ENCODE assay signal across 8 mouse cellular contexts in genomic region chr2:3282866-3283601, GRCm38 (mm10). TPM values are rescaled to one million over a fixed set of nuclear protein-coding genes. Genes with fewer than 3 reads are reported as not detected.
DNase-seq lines count a peak whose midpoint lies in the region; ATAC-seq and TF ChIP-seq lines count a peak whose summit lies in the region.

No protein-coding gene starts in this region.

- peak overlapping the region; percentile 31 for H3K4me2 ChIP-seq in CH12.LX (ENCODE audit: insufficient read depth, low read depth, poor library complexity, severe bottlenecking)
- H3K4me2 ChIP-seq in heart, embryonic 14.5 days (ENCODE audit: low read length): peak overlapping the region; percentile 77
- peak overlapping the region; percentile 43 for H3K4me2 ChIP-seq in limb, embryonic 11.5 days (ENCODE audit: low read depth, severe bottlenecking)
- H3K4me2 ChIP-seq in neural tube, embryonic 14.5 days (ENCODE audit: low read depth, low read length): peak overlapping the region; percentile 42

- in situ Hi-C loops in CH12.LX (cut with MboI; ENCODE audit: low pct_ligation_motif_present, low pct_unique_long_range_greater_than_20kb, low sequenced_read_pairs): no loop called here

- 13% methylated on average over 12 of the region's 12 CpGs for WGBS in heart, embryonic 14.5 days
- WGBS in limb, embryonic 11.5 days: 10% methylated on average over 12 of the region's 12 CpGs
- WGBS in neural tube, embryonic 14.5 days: 13% methylated on average over 12 of the region's 12 CpGs

- H3K27ac ChIP-seq in CH12.LX (ENCODE audit: insufficient read depth, low read depth): no peak overlapping the region
- peak overlapping the region; percentile 75 to 87 for H3K27ac ChIP-seq in heart, embryonic 14.5 days (replicated peaks in 1 of 2; ENCODE audit: control insufficient read depth in 1 of 2, insufficient read depth in 1 of 2, low read depth in 2 of 2, low read length in 2 of 2)
- peak overlapping the region; percentile 50; the same call in 1 of the 2 replicates for H3K27ac ChIP-seq in limb, embryonic 11.5 days (replicated peaks; ENCODE audit: low read depth, low read length)
- peak overlapping the region; percentile 71 for H3K27ac ChIP-seq in neural tube, embryonic 14.5 days (ENCODE audit: low read depth, low read length)

- peak; percentile 20 for DNase-seq in gastrocnemius, postnatal 14 days
- no peak for DNase-seq in gastrocnemius, postnatal 25 days
- DNase-seq in CH12.LX (ENCODE audit: extremely low read depth): no peak
- DNase-seq in cerebellum, postnatal 10 days: peak; percentile 8 to 10
- DNase-seq in limb, embryonic 11.5 days (ENCODE audit: low spot score): peak; percentile 50
- DNase-seq in gastrocnemius, adult 18-20 months (ENCODE audit: low spot score): no peak

- no peak for ATAC-seq in heart, embryonic 14.5 days (ENCODE audit: insufficient number of reproducible peaks, insufficient read depth, low FRiP score, low read depth)
- ATAC-seq in limb, embryonic 11.5 days (ENCODE audit: insufficient number of reproducible peaks, low FRiP score, low TSS enrichment, low read depth): no peak
- ATAC-seq in neural tube, embryonic 14.5 days (ENCODE audit: low read depth): 0 out of 2 replicates have a peak, but pooled peaks have one; percentile 1

- H3K36me3 ChIP-seq in CH12.LX (replicated peaks in 1 of 2; ENCODE audit: control insufficient read depth in 1 of 2, insufficient read depth in 1 of 2, low read length in 1 of 2): no peaks in the 10 kb centered on the region
- no peaks in the 10 kb centered on the region for H3K36me3 ChIP-seq in heart, embryonic 14.5 days (ENCODE audit: control insufficient read depth, insufficient read depth, low read length)
- no peaks in the 10 kb centered on the region for H3K36me3 ChIP-seq in limb, embryonic 11.5 days (ENCODE audit: control insufficient read depth, insufficient read depth, low read length)
- no peaks in the 10 kb centered on the region for H3K36me3 ChIP-seq in neural tube, embryonic 14.5 days (ENCODE audit: control insufficient read depth, insufficient read depth, low read length)

- no peaks in the 10 kb centered on the region for H3K9me3 ChIP-seq in CH12.LX (replicated peaks; ENCODE audit: low read length)
- no peaks in the 10 kb centered on the region for H3K9me3 ChIP-seq in heart, embryonic 14.5 days (ENCODE audit: control insufficient read depth, low read length)
- no peaks in the 10 kb centered on the region for H3K9me3 ChIP-seq in limb, embryonic 11.5 days (ENCODE audit: control insufficient read depth, low read length)
- no peaks in the 10 kb centered on the region for H3K9me3 ChIP-seq in neural tube, embryonic 14.5 days (ENCODE audit: control insufficient read depth, low read length)

- H3K9ac ChIP-seq in CH12.LX (ENCODE audit: insufficient read depth, low read depth): peak overlapping the region; percentile 43
- peak overlapping the region; percentile 75 for H3K9ac ChIP-seq in heart, embryonic 14.5 days (ENCODE audit: low read length)
- peak overlapping the region; percentile 46; the same call in 1 of the 2 replicates for H3K9ac ChIP-seq in limb, embryonic 11.5 days (ENCODE audit: low read length)
- peak overlapping the region; percentile 37 for H3K9ac ChIP-seq in neural tube, embryonic 14.5 days (replicated peaks; ENCODE audit: low read depth, low read length)

- no peak for TF ChIP-seq RAD21 in CH12.LX (IDR thresholded peaks at IDR 0.05; ENCODE audit: low read depth, low read length)

- TF ChIP-seq EP300 in CH12.LX (IDR thresholded peaks at IDR 0.05; ENCODE audit: low read length): no peak

- no peaks in the 10 kb centered on the region for H3K27me3 ChIP-seq in CH12.LX (replicated peaks)
- H3K27me3 ChIP-seq in heart, embryonic 14.5 days (ENCODE audit: control insufficient read depth, insufficient read depth, low read length): no peaks in the 10 kb centered on the region
- no peaks in the 10 kb centered on the region for H3K27me3 ChIP-seq in limb, embryonic 11.5 days (ENCODE audit: control insufficient read depth, insufficient read depth, low read length)
- H3K27me3 ChIP-seq in neural tube, embryonic 14.5 days (ENCODE audit: control insufficient read depth, insufficient read depth, low read length): no peaks in the 10 kb centered on the region

- TF ChIP-seq CTCF in CH12.LX (conservative IDR thresholded peaks at IDR 0.05 in 1 of 2, IDR thresholded peaks at IDR 0.05 in 1 of 2; ENCODE audit: low read depth in 2 of 2, low read length in 2 of 2): no peak

- H3K4me3 ChIP-seq in CH12.LX (replicated peaks in 1 of 3; ENCODE audit: low read depth in 2 of 3, low read length in 2 of 3, poor library complexity in 1 of 3): peak overlapping the region in 2 of 3 experiments; percentile 56 to 57
- peak overlapping the region; percentile 45 to 49 for H3K4me3 ChIP-seq in heart, embryonic 14.5 days (ENCODE audit: control insufficient read depth in 1 of 2, insufficient read depth in 1 of 2, low read depth in 1 of 2, low read length in 2 of 2)
- H3K4me3 ChIP-seq in limb, embryonic 11.5 days (ENCODE audit: low read depth, low read length): peak overlapping the region; percentile 81
- H3K4me3 ChIP-seq in neural tube, embryonic 14.5 days (ENCODE audit: low read depth, low read length): peak overlapping the region; percentile 87

- TF ChIP-seq POLR2A in CH12.LX (IDR thresholded peaks at IDR 0.05; ENCODE audit: low read depth, low read length): no peak

- dilution Hi-C loops in CH12.LX (cut with MboI; ENCODE audit: extremely low pct_ligation_motif_present, extremely low pct_unique_long_range_greater_than_20kb, low sequenced_read_pairs): no loop called here

- 0 out of 2 replicates have a peak, but pooled peaks cover 4% of the 10 kb centered on the region for H3K79me2 ChIP-seq in CH12.LX (replicated peaks; ENCODE audit: control insufficient read depth, extremely low read depth, insufficient read depth, poor library complexity, severe bottlenecking)

- peaks cover 0 to 17% of the 10 kb centered on the region in 2 experiments; a peak in 2 of 4 replicates for H3K4me1 ChIP-seq in CH12.LX (ENCODE audit: control insufficient read depth in 1 of 2, insufficient read depth in 2 of 2)
- H3K4me1 ChIP-seq in heart, embryonic 14.5 days (ENCODE audit: control insufficient read depth in 2 of 2, insufficient read depth in 2 of 2, low read length in 2 of 2): peaks cover 6 to 20% of the 10 kb centered on the region in 2 experiments
- peaks cover 4% of the 10 kb centered on the region; the same call in 1 of the 2 replicates for H3K4me1 ChIP-seq in limb, embryonic 11.5 days (ENCODE audit: control insufficient read depth, insufficient read depth, low read length)
- H3K4me1 ChIP-seq in neural tube, embryonic 14.5 days (ENCODE audit: control insufficient read depth, insufficient read depth, low read length): peaks cover 11% of the 10 kb centered on the region

- intact Hi-C loops in gastrocnemius, postnatal 14 days (cut with DNase I; ENCODE audit: low total_unique reads): no loop called here

TF ChIP-seq in CH12.LX, 34 proteins besides CTCF, POLR2A, EP300 and RAD21 (continues in another document):
- TF ChIP-seq ZMIZ1 (IDR thresholded peaks at IDR 0.05; ENCODE audit: low read depth, low read length) (no peak), GABPA (IDR thresholded peaks at IDR 0.05; ENCODE audit: insufficient replicate concordance, low read depth, low read length) (no peak), ZNF384 (IDR thresholded peaks at IDR 0.05; ENCODE audit: low read depth, low read length) (no peak), PAX5 (IDR thresholded peaks at IDR 0.05; ENCODE audit: low read length) (no peak), TCF12 (IDR thresholded peaks at IDR 0.05; ENCODE audit: low read depth, low read length) (no peak), USF1 (IDR thresholded peaks at IDR 0.05; ENCODE audit: low read depth, low read length) (no peak), E2F4 (IDR thresholded peaks at IDR 0.05; ENCODE audit: insufficient replicate concordance, low read depth, low read length) (no peak), ZC3H11A (IDR thresholded peaks at IDR 0.05; ENCODE audit: low read depth, low read length) (no peak), CHD2 (IDR thresholded peaks at IDR 0.05; ENCODE audit: low read length) (no peak), NRF1 (IDR thresholded peaks at IDR 0.05; ENCODE audit: low read depth, low read length) (no peak), CHD1 (IDR thresholded peaks at IDR 0.05; ENCODE audit: low read depth, low read length) (no peak)

RNA-seq across cellular contexts. Expression of gene Nmt2, which starts 1.0 kb away (rescaled TPM):
- total RNA-seq in gastrocnemius, postnatal 14 days (2021): 1 to 10 TPM; 7.4 to 9.6 TPM
- 1 to 10 TPM; 8.1 to 8.5 TPM for total RNA-seq in gastrocnemius, postnatal 25 days (2021)
- total RNA-seq in CH12.LX (2012; rRNA removed) (10.0 and 11.6 TPM in 2 replicates), CH12.LX (2014; rRNA removed) (15.8 and 15.9 TPM in 2 replicates)
- 15.6 TPM in 2 replicates for polyA plus RNA-seq in CH12.LX (2012; ENCODE audit: insufficient read length, low read depth)
- polyA plus RNA-seq in heart, embryonic 14.5 days (2014; fragmentation: Nextera tagmentation; extraction: Ambion mirVana): 30.2 and 34.9 TPM in 2 replicates
- 35.1 and 35.5 TPM in 2 replicates for polyA plus RNA-seq in limb, embryonic 11.5 days (2014; fragmentation: Nextera tagmentation; extraction: Ambion mirVana)
- 99.2 and 114 TPM in 2 replicates for polyA plus RNA-seq in neural tube, embryonic 14.5 days (2014; fragmentation: Nextera tagmentation; extraction: Ambion mirVana)
- total RNA-seq in gastrocnemius, adult 18-20 months (2021): 10 to 100 TPM; 11.7 to 12.7 TPM

RNA-seq across cellular contexts. Expression of gene Rpp38, which starts 49.4 kb away (rescaled TPM):
- 1 to 10 TPM; 5.2 to 5.6 TPM for total RNA-seq in gastrocnemius, postnatal 14 days (2021)
- 1 to 10 TPM; 4.6 to 5.3 TPM for total RNA-seq in gastrocnemius, postnatal 25 days (2021)
- total RNA-seq in CH12.LX (2012; rRNA removed) (26.6 and 31.6 TPM in 2 replicates), CH12.LX (2014; rRNA removed) (33.7 and 38.9 TPM in 2 replicates)
- 25.4 and 27.8 TPM in 2 replicates for polyA plus RNA-seq in CH12.LX (2012; ENCODE audit: insufficient read length, low read depth)
- 12.5 and 12.8 TPM in 2 replicates for polyA plus RNA-seq in heart, embryonic 14.5 days (2014; fragmentation: Nextera tagmentation; extraction: Ambion mirVana)
- 18.7 and 22.3 TPM in 2 replicates for polyA plus RNA-seq in limb, embryonic 11.5 days (2014; fragmentation: Nextera tagmentation; extraction: Ambion mirVana)
- polyA plus RNA-seq in neural tube, embryonic 14.5 days (2014; fragmentation: Nextera tagmentation; extraction: Ambion mirVana): 13.9 and 16.3 TPM in 2 replicates
- 1 to 10 TPM; 5.3 to 6.1 TPM for total RNA-seq in gastrocnemius, adult 18-20 months (2021)

RNA-seq across cellular contexts. Expression of gene Acbd7, which starts 52.9 kb away (rescaled TPM):
- total RNA-seq in gastrocnemius, postnatal 14 days (2021): under 1 TPM; 0.43 to 0.64 TPM
- total RNA-seq in gastrocnemius, postnatal 25 days (2021): under 1 TPM in 1 of 2 experiments, not detected in 1; 0.59 TPM
- total RNA-seq in CH12.LX (2012; rRNA removed) (0.30 TPM in 1 of 2 replicates, not detected in the other), CH12.LX (2014; rRNA removed) (not detected in 2 replicates)
- not detected in 2 replicates for polyA plus RNA-seq in CH12.LX (2012; ENCODE audit: insufficient read length, low read depth)
- polyA plus RNA-seq in heart, embryonic 14.5 days (2014; fragmentation: Nextera tagmentation; extraction: Ambion mirVana): 0.70 and 0.85 TPM in 2 replicates
- polyA plus RNA-seq in limb, embryonic 11.5 days (2014; fragmentation: Nextera tagmentation; extraction: Ambion mirVana): not detected in 2 replicates
- 2.3 and 5.4 TPM in 2 replicates for polyA plus RNA-seq in neural tube, embryonic 14.5 days (2014; fragmentation: Nextera tagmentation; extraction: Ambion mirVana)
- 1 to 10 TPM in 1 of 2 experiments, under 1 TPM in 1; 0.47 to 1.1 TPM for total RNA-seq in gastrocnemius, adult 18-20 months (2021)

Comparison
In these comparisons a context has a peak if more than half of its experiments do, and no peak if none do; other contexts are left out.
1. DNase-seq: peak in gastrocnemius, postnatal 14 days (single experiment), cerebellum, postnatal 10 days (2 of 2) and limb, embryonic 11.5 days (single experiment); none in gastrocnemius, postnatal 25 days (single experiment), CH12.LX (single experiment) and gastrocnemius, adult 18-20 months (single experiment).
2. Peak in every context shown above with its lines, with median percentiles within 50 percentile points of each other: H3K4me2 ChIP-seq, H3K4me3 ChIP-seq and H3K9ac ChIP-seq.